Mouse (Mus musculus): Measurements from ENCODE around the gene Spef2. TPM values are rescaled to one million over a fixed set of nuclear protein-coding genes. Genes with fewer than 3 reads are reported as not detected.

The Spef2 gene
- total and polyA plus RNA-seq, 2 experiments from 2014 or later, result 1.6 to 2.3 TPM

DNA sequence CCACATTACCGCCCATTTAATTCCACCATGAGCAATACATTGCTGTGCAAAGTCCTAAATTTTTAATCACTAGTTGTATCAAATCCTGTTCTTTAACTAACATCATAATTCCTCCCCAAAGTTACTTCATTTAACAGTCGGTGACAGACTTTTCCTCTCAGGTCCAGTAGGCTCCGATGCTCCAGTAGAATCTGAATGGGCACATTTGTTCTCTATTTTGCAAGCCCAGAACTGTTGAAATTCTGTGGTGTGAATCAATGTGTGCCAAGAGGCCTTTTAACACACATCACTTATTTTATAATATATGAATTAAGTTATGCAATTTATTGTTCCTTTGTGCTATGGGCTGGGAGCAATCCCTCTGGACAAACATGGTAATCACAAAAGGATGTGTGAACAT, 2.3 kb upstream of the Spef2 start:
- H3K9me3 ChIP-seq (ENCODE audit: low read length), result no peaks in the 10 kb centered on the region
- 85% methylated on average over 3 of the region's 3 CpGs for WGBS
- no peak for TF ChIP-seq CTCF (IDR thresholded peaks at IDR 0.05; ENCODE audit: low read depth)
- ATAC-seq (no peak), DNase-seq (no peak)
- H3K27ac ChIP-seq (ENCODE audit: low read depth, low read length), result no peak overlapping the region
- H3K36me3 ChIP-seq (ENCODE audit: insufficient read depth), result no peaks in the 10 kb centered on the region
- H3K27me3 ChIP-seq (ENCODE audit: insufficient read depth, low read length), result no peaks in the 10 kb centered on the region
- H3K4me2 ChIP-seq (ENCODE audit: low read depth), result no peak overlapping the region
- no peak overlapping the region for H3K9ac ChIP-seq
- H3K4me1 ChIP-seq (ENCODE audit: insufficient read depth), result no peaks in the 10 kb centered on the region
- H3K4me3 ChIP-seq (ENCODE audit: low read depth, low read length), result no peak overlapping the region

DNA sequence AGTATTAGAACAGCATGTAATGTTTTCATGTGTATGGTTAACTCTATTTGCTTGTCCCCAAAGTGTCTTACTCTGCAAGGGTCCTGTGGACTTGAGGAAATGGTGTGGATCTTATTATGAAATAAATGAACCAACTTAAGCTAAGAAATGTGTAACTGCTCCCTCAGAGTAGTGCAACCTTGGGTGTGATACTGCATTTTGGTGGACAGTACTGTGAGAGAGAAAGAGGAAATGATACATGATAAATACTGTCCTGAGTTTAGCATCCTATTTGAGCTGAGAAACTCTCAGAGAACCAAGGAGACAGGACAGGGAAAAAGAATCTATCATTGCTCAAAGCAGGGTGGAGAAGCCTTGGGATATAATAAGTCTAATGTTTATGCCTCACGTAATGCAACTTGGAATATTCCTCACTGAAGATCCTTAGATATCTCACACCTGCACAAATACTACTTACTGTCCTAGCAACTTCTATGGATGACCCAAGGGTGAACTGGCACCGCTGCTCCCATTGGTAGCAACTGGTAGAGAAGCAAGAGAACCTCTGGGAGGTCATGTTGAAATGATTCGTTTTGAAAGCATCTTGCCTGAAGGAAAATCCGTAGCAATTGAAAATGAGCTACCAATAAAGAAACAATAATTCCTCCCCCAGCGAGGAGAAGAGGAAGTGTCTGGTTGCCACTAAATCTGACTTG, 1.1 kb downstream of the Spef2 start:
- Histone ChIP-seq H3K27me3 (ENCODE audit: insufficient read depth, low read length) (no peaks in the 10 kb centered on the region), H3K9ac (no peak overlapping the region), H3K4me2 (ENCODE audit: low read depth) (no peak overlapping the region), H3K36me3 (ENCODE audit: insufficient read depth) (no peaks in the 10 kb centered on the region), H3K4me1 (ENCODE audit: insufficient read depth) (no peaks in the 10 kb centered on the region), H3K27ac (ENCODE audit: low read depth, low read length) (no peak overlapping the region), H3K9me3 (ENCODE audit: low read length) (no peaks in the 10 kb centered on the region), H3K4me3 (ENCODE audit: low read depth, low read length) (no peak overlapping the region)
- ATAC-seq (no peak), DNase-seq (no peak)
- no peak for TF ChIP-seq CTCF (IDR thresholded peaks at IDR 0.05; ENCODE audit: low read depth)
- WGBS, result 75% methylated on average over 5 of the region's 5 CpGs

GRCm38 (mm10) chr15:9742172-9742571, 6.5 kb downstream of the Spef2 start:
- Histone ChIP-seq H3K9me3 (ENCODE audit: low read length) (no peaks in the 10 kb centered on the region), H3K9ac (no peak overlapping the region), H3K4me2 (ENCODE audit: low read depth) (no peak overlapping the region), H3K4me3 (ENCODE audit: low read depth, low read length) (no peak overlapping the region), H3K36me3 (ENCODE audit: insufficient read depth) (no peaks in the 10 kb centered on the region), H3K27ac (ENCODE audit: low read depth, low read length) (no peak overlapping the region), H3K27me3 (ENCODE audit: insufficient read depth, low read length) (no peaks in the 10 kb centered on the region), H3K4me1 (ENCODE audit: insufficient read depth) (no peaks in the 10 kb centered on the region)
- WGBS, result 93% methylated on average over 3 of the region's 3 CpGs
- no peak for TF ChIP-seq CTCF (IDR thresholded peaks at IDR 0.05; ENCODE audit: low read depth)
- ATAC-seq, result no peak
- DNase-seq, result no peak

- Histone ChIP-seq H3K27me3 (ENCODE audit: insufficient read depth, low read length) (no peaks in the 10 kb centered on the region), H3K4me2 (ENCODE audit: low read depth) (no peak overlapping the region), H3K4me1 (ENCODE audit: insufficient read depth) (no peaks in the 10 kb centered on the region), H3K27ac (ENCODE audit: low read depth, low read length) (no peak overlapping the region), H3K4me3 (ENCODE audit: low read depth, low read length) (no peak overlapping the region), H3K36me3 (ENCODE audit: insufficient read depth) (no peaks in the 10 kb centered on the region), H3K9ac (no peak overlapping the region), H3K9me3 (ENCODE audit: low read length) (no peaks in the 10 kb centered on the region)
- WGBS, result 91% methylated on average over 7 of the region's 7 CpGs
- no peak for TF ChIP-seq CTCF (IDR thresholded peaks at IDR 0.05; ENCODE audit: low read depth)
- ATAC-seq (no peak), DNase-seq (no peak)
These were observed 33.9 kb downstream of the Spef2 start for GRCm38 (mm10) chr15:9714574-9715458.

DNA sequence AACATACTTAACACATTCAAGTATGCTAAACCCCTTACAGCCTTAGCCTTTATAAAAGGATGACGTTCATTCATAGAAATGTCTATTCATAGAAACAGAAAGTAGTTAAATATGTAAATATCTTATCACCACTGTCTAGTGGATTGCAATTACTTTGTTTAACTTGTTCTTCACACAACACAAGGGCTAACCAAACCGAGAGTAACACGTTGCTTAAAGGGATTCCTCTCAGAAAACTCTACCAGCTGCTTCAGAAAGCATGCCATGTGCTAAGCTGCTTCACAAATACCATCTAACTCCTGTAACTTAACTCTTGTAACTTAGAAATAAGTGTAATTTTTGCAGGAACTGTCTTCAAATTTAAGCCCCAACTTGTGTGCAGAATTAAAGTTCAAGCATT, 35.0 kb downstream of the Spef2 start:
- ATAC-seq (peak; percentile 97), DNase-seq (peak; percentile 19)
- TF ChIP-seq CTCF (IDR thresholded peaks at IDR 0.05; ENCODE audit: low read depth), result no peak

DNA sequence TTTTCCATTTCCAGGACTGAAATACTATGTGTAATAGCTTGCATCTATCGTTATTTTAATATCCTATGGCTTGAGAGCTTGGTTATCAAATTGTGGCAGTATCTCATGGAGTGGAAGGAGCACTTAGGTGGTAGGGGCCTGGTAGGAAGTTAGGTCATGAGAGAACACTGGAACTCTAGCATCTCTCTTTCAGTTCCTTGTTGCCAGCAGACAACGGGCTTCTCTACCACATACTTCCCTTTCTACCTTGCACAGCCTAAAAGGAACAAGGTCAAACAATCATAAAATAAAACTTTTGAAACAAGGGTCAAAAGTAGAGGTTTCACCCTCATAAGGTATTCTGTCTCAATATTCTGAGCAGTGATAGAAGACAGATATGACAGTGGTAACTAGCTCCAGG, 38.3 kb downstream of the Spef2 start:
- no peak overlapping the region for H3K9ac ChIP-seq
- no peak for DNase-seq
- no peaks in the 10 kb centered on the region for H3K9me3 ChIP-seq (ENCODE audit: low read length)
- ATAC-seq, result no peak
- no peak for TF ChIP-seq CTCF (IDR thresholded peaks at IDR 0.05; ENCODE audit: low read depth)
- H3K27me3 ChIP-seq (ENCODE audit: insufficient read depth, low read length), result no peaks in the 10 kb centered on the region
- no peak overlapping the region for H3K4me3 ChIP-seq (ENCODE audit: low read depth, low read length)
- 88% methylated on average over 2 of the region's 2 CpGs for WGBS
- no peaks in the 10 kb centered on the region for H3K36me3 ChIP-seq (ENCODE audit: insufficient read depth)
- H3K27ac ChIP-seq (ENCODE audit: low read depth, low read length), result no peak overlapping the region
- no peaks in the 10 kb centered on the region for H3K4me1 ChIP-seq (ENCODE audit: insufficient read depth)
- no peak overlapping the region for H3K4me2 ChIP-seq (ENCODE audit: low read depth)

More for the DNA sequence above, 35.0 kb downstream of the Spef2 start:
- H3K4me3 ChIP-seq (ENCODE audit: low read depth, low read length), result no peak overlapping the region
- H3K9ac ChIP-seq, result no peak overlapping the region
- no peaks in the 10 kb centered on the region for H3K4me1 ChIP-seq (ENCODE audit: insufficient read depth)
- H3K4me2 ChIP-seq (ENCODE audit: low read depth), result no peak overlapping the region
- no peaks in the 10 kb centered on the region for H3K9me3 ChIP-seq (ENCODE audit: low read length)
- H3K27ac ChIP-seq (ENCODE audit: low read depth, low read length), result no peak overlapping the region
- H3K36me3 ChIP-seq (ENCODE audit: insufficient read depth), result no peaks in the 10 kb centered on the region
- H3K27me3 ChIP-seq (ENCODE audit: insufficient read depth, low read length), result no peaks in the 10 kb centered on the region
- WGBS, result 55% methylated on average over 3 of the region's 3 CpGs

DNA sequence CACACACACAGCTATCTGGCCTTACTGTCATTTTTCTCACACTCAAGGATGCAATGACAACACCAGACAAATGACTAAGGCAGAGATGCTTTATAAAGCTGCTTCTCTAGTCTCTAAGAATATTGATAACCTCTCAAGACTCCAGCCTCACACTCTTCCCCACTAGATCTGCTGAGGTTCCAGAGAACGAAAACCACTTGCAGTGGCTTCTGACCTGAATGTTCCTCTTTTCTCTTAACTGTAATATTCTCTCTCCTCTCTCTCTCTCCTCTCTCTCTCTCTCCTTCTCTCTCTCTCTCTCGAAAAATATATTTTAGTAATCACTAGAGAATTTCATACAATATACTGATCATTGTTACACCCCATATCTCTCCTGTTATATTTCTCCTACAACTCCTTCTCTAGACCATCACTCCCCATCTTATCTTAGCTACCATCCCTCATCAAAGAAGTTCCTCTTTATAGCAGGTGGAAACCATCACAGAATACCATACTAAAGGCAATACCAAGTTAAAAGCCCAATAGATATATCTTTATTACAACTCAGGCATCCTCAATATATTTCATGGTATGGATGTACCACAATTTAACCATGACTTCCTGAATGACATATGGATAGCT, 42.7 kb downstream of the Spef2 start:
- Histone ChIP-seq H3K9ac (no peak overlapping the region), H3K9me3 (ENCODE audit: low read length) (no peaks in the 10 kb centered on the region), H3K4me2 (ENCODE audit: low read depth) (no peak overlapping the region), H3K36me3 (ENCODE audit: insufficient read depth) (no peaks in the 10 kb centered on the region), H3K27ac (ENCODE audit: low read depth, low read length) (no peak overlapping the region), H3K4me1 (ENCODE audit: insufficient read depth) (no peaks in the 10 kb centered on the region), H3K27me3 (ENCODE audit: insufficient read depth, low read length) (no peaks in the 10 kb centered on the region), H3K4me3 (ENCODE audit: low read depth, low read length) (no peak overlapping the region)
- no peak for TF ChIP-seq CTCF (IDR thresholded peaks at IDR 0.05; ENCODE audit: low read depth)
- ATAC-seq, result no peak
- 81% methylated on average over 2 of the region's 2 CpGs for WGBS
- DNase-seq, result no peak

All from forebrain, postnatal 0 days (tissue).